Mouse (Mus musculus) mouse embryonic stem cell (cell line): Measurements from ENCODE around the gene Fam107a.

Experiments used
- in situ Hi-C, 2 experiments: fragments of 300-500 bp; cut with MboI; formaldehyde crosslinking; loops; 1 replicate in 1 of 2; 3 replicates in 1 of 2; pipeline ENCODE4 v1.14.3; 2019 to 2020; ENCODE audit warnings: low sequenced_read_pairs in 2 of 2, low pct_unique_long_range_greater_than_20kb in 1 of 2, mixed read lengths in 1 of 2; ENCODE audit not compliant: unreplicated experiment in 1 of 2

Gene Fam107a

DNA sequence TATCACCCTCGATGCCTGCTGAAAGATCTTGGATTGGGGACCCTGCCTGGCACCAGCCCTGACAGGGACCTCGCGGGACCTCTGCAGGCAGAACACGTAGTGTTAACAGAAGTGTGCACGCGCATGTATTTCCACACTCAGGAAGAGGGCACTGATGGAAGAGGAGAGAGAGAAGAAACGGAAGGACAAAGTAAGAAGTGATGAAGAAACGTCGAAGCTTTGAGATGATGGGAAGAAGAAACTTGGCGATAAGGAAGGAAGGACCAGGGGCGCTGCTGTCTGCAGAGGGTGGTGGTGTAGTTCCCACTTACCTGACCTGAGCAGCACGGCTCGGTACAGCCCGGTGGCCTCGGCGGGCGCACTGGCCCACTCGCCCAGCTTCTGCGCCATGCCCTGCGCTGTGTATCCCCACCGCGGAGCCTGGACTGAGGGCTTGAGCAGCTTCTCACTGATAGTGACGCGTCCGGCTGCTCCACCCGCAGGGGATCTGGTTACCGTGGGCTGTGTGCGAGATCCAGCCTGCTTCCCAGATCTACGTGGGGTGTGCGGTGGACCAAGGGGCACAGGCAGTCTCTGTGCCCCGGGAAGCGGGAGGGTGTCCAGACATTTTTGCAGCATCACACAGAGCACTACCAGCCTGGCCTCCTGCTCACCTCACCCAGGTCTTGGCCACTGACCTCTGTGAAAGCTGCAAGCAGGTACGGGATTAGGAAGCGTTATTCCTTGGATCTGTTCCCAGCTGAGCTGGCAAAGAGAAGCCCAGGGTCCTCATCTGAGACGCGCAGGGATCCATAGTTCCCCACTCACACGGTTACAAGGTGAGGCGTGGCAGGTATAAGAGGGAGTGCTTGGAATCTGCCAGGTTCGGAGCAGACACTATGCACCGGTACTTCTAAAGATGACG is at the start of gene Fam107a:
Gene Fam107a, minus strand, starts transcription at position 830 of the 904 bp plus-strand sequence.
- in situ Hi-C loops, result no loop called here

DNA sequence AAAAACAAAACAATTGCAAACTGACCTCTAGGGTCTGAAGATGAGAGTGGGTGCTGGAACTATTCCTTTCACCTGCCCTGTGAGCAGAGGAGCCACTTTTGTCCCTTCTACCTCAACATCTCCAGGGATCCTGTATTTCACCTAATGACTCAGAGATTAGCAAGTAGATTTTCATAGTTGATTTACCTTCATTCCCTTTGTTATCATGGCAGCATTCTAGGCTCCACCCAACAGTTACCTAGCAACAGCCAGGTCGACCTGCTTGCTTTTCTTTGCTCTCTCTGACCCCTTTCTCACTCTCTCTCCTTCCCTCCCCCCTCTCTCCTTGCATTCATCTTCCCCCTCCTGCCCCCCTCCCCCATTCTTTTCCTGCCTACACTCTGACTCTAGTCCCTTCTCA is 49.3 kb upstream of the Fam107a start:
- in situ Hi-C loops, result loop anchor here in 1 of 2 experiments (25.0 kb wide), 1 partner anchor 970 kb away; no protein-coding TSS in a partner anchor

DNA sequence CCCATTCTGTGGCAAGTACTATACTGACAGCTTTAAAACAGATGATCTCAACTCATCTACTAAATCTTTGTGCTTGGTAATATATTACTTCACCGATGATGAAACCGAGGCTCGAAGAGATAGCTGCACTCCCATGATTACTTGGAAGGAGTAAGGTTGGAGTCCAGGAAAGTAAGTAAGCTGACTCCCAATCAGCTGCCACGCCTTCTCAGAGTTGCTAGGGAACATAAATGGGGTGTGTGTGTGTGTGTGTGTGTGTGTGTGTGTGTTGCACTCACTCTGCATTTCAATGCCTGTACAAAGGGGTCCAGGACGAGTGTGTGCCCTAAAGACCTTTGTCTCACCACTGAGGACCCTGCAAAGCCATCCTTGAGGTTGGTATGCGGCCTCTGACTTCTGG is 48.0 kb upstream of the Fam107a start:
- in situ Hi-C loops, result loop anchor here in 1 of 2 experiments (25.0 kb wide), 1 partner anchor 971 kb away; no protein-coding TSS in a partner anchor

GRCm38 (mm10) chr14:8356836-8357235 is 39.0 kb upstream of the Fam107a start:
- in situ Hi-C loops, result loop anchor here (5.0 to 25.0 kb wide), 4 partner anchors 105 to 980 kb away; no protein-coding TSS in a partner anchor

DNA sequence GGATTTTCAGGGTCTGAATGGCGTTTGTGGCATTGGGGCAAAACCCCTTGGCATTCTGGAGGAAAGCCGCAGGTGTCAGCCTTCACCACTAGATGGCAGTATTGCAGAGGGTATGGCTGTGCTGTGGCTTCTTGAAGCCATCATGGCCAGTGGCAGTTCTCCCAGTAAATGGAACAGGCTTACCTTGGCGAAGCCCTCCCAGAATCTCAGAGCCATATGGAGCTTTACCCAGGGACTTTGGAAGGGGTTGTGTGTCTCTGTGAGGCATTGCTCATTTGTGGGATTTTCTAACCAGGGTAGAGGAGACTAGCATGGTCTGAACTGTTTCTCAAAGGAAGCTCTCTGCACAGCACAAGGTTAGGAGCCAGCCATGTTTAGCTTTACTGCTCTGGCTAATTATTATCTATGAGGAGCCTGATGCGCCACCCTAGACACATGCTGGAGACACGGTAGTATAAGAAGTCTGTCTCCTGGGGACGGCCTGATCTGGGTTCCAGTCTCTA is 38.2 kb upstream of the Fam107a start:
- in situ Hi-C loops, result loop anchor here (5.0 to 25.0 kb wide), 4 partner anchors 106 to 981 kb away; no protein-coding TSS in a partner anchor

GRCm38 (mm10) chr14:8348927-8349326 is 31.1 kb upstream of the Fam107a start:
- in situ Hi-C loops, result loop anchor here (25.0 kb wide), 3 partner anchors 262 to 562 kb away; partner anchors contain the start of genes Dnase1l3 (in 1 of the 2), Gm26661 (in 1 of the 2), Pxk (in 1 of the 2) and Rpp14 (in 1 of the 2)

- in situ Hi-C loops, result loop anchor here (25.0 kb wide), 3 partner anchors 259 to 559 kb away; partner anchors contain the start of genes Dnase1l3 (in 1 of the 2), Gm26661 (in 1 of the 2), Pxk (in 1 of the 2) and Rpp14 (in 1 of the 2)
These were observed 28.6 kb upstream of the Fam107a start for GRCm38 (mm10) chr14:8346255-8346997.

DNA sequence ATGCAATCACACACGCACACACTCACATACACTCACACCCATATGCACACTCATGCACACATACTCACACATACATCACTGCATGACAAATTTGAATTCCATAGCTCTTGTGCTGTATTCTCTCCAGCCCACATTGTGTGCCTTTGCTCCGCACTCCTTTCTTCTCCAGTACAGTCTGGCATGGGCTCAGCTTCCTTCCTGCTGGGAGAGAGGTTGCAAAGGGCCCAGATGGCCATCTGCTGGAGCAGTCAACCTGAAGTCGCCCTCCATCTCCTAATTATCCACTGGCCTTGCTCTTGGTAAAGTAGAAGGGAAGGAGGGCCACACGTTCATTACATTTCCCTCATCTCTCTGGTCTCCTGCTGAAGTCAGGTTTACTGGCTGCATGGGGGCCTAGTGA is 27.7 kb upstream of the Fam107a start:
- in situ Hi-C loops, result loop anchor here (25.0 kb wide), 3 partner anchors 258 to 558 kb away; partner anchors contain the start of genes Dnase1l3 (in 1 of the 2), Gm26661 (in 1 of the 2), Pxk (in 1 of the 2) and Rpp14 (in 1 of the 2)

DNA sequence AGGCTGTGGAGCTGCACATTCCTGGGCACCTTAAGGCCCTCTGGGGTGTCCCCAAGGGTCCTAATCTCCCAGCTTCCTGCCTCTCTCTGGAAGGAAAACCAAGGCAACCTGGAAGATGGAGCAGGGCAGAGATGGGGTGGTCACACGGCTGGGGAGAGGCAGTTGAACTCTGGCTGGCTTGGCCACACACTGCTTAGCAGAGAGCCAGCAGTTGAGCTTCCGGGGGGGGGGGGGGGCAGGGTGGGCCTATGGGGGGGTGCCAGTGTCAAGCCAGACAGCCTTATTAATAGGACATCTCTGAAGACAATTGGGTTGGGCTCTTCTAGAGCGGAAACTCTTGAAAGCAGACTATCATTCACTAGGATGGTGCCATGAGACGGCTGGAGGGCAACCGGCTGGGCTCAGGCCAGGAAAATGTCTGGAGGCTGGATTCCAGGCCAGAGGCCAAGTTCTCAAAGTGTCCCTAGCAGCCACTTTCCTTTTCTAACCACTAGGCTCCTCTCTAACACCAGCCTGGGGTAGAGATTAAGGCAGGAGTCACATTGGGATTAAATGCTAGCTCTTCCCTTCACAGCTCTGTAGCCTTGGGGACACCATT is 24.8 kb upstream of the Fam107a start:
- in situ Hi-C loops, result loop anchor here (25.0 kb wide), 3 partner anchors 255 to 555 kb away; partner anchors contain the start of genes Dnase1l3 (in 1 of the 2), Gm26661 (in 1 of the 2), Pxk (in 1 of the 2) and Rpp14 (in 1 of the 2)

DNA sequence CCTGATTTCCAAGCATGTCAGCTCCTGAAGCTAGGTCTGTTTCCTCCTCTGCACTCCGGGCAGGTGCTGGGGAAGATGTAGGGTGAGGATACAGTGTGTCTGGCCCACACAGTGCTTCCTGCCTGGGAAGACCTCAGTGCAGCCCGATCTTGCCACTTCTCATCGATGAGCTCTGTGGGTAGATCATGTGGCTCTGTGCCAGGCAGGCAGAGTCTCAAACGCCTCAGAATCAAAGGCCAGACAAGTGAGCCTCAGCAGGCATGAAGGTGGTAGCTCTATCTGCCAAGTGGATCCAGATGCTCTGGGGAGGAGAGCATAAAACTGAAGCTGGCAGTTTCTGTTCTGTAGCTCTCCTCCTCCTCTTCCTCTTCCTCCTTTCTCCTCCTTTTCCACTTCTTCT is 22.4 kb upstream of the Fam107a start:
- in situ Hi-C loops, result loop anchor here (25.0 kb wide), 3 partner anchors 253 to 553 kb away; partner anchors contain the start of genes Dnase1l3 (in 1 of the 2), Gm26661 (in 1 of the 2), Pxk (in 1 of the 2) and Rpp14 (in 1 of the 2)

DNA sequence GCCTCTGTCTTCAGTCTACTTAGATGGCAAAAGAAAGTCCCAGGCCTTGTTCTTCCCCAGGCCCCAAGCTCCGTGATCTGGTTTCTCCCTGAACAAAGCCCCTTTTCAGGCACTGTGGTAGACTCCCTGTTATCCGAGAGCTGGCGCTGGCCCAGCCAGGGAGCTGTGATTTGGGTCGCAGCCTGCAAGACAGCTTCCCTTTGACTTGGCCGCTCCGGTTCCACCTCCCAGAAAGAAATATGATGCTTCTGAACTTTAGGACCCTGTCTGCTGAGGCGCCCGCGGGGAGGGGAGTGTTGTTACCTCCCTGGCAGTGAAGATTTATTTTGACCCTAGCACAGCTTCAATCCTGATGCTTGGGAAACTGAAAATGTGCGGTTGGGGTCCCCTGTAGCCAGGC is 18.1 kb upstream of the Fam107a start:
- in situ Hi-C loops, result loop anchor here (10.0 to 25.0 kb wide), 4 partner anchors 249 to 549 kb away; partner anchors contain the start of genes Dnase1l3 (in 1 of the 2), Gm26661 (in 1 of the 2), Pxk (in 1 of the 2) and Rpp14 (in 1 of the 2)

GRCm38 (mm10) chr14:8334511-8334910 is 16.7 kb upstream of the Fam107a start:
- in situ Hi-C loops, result loop anchor here (10.0 to 25.0 kb wide), 4 partner anchors 247 to 547 kb away; partner anchors contain the start of genes Dnase1l3 (in 1 of the 2), Gm26661 (in 1 of the 2), Pxk (in 1 of the 2) and Rpp14 (in 1 of the 2)

- in situ Hi-C loops, result loop anchor here (10.0 to 25.0 kb wide), 4 partner anchors 245 to 545 kb away; partner anchors contain the start of genes Dnase1l3 (in 1 of the 2), Gm26661 (in 1 of the 2), Pxk (in 1 of the 2) and Rpp14 (in 1 of the 2)
These were observed 14.8 kb upstream of the Fam107a start for GRCm38 (mm10) chr14:8332314-8333252.

DNA sequence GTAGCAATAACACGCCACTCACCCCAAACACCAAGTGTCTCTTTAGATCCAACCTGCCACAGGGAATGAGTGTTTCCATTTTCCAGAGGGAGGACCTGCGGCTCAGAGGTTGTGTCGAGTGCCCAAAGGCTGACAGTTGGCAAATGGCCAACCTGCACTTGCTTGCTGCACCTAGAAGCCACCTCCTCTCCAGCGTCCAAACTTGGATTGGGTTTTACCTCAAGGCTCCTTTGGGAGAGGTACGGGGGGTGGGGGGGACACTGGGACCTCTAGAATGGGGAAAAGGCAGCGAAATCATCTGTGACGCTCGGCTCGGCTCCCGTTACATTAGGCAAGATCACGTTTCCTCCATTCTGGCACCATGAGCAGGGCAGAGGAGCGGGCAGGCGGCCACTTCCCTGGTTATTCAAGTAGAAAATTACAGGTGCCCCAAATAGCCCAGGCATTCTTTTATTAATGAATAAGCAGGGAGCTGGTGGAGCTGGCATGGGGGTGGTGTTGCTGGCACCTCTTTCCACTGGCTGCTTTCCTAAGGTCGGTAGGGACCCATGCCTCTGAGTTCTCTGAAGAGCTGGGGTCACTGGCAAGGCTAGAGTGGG is 13.6 kb upstream of the Fam107a start:
- in situ Hi-C loops, result loop anchor here (10.0 to 25.0 kb wide), 4 partner anchors 244 to 544 kb away; partner anchors contain the start of genes Dnase1l3 (in 1 of the 2), Gm26661 (in 1 of the 2), Pxk (in 1 of the 2) and Rpp14 (in 1 of the 2)

GRCm38 (mm10) chr14:8330390-8330789 is 12.6 kb upstream of the Fam107a start:
- in situ Hi-C loops, result loop anchor here (10.0 to 25.0 kb wide), 4 partner anchors 243 to 543 kb away; partner anchors contain the start of genes Dnase1l3 (in 1 of the 2), Gm26661 (in 1 of the 2), Pxk (in 1 of the 2) and Rpp14 (in 1 of the 2)
